Comparison of ENCODE assay signal across 15 mouse cellular contexts in genomic region chr9:48795095-48795494, GRCm38 (mm10). TPM values are rescaled to one million over a fixed set of nuclear protein-coding genes. Genes with fewer than 3 reads are reported as not detected.
A peak's percentile ranks its signal among the peaks of the same experiment; 100 is the strongest.
DNase-seq lines count a peak whose midpoint lies in the region; ATAC-seq and TF ChIP-seq lines count a peak whose summit lies in the region.
"Had no signal": no experiment of that assay in that cellular context is flagged by ENCODE, and none has a peak within 500 bp of the region (broad histone marks: within the 10 kb centered on the region; RNA-seq: fewer than 3 reads in every experiment).

No protein-coding gene starts in this region.

- H3K27ac ChIP-seq in hindbrain, embryonic 10.5 days: peak overlapping the region; percentile 71
- H3K27ac ChIP-seq in hindbrain, embryonic 12.5 days: no peak overlapping the region
- no peak overlapping the region for H3K27ac ChIP-seq in ES-E14 (ENCODE audit: insufficient read depth, low read depth, low read length, poor library complexity, severe bottlenecking)
- peak overlapping the region; percentile 66 for H3K27ac ChIP-seq in liver, postnatal 0 days (ENCODE audit: low read depth)
- H3K27ac ChIP-seq: hindbrain, embryonic 15.5 days; neural tube, embryonic 12.5 days; stomach, postnatal 0 days had no signal

- H3K4me2 ChIP-seq in hindbrain, embryonic 12.5 days (replicated peaks): no peak overlapping the region
- no peak overlapping the region for H3K4me2 ChIP-seq in liver, postnatal 0 days (ENCODE audit: low read depth, low read length)
- H3K4me2 ChIP-seq: hindbrain, embryonic 15.5 days; midbrain, embryonic 11.5 days; neural tube, embryonic 12.5 days had no signal

- H3K36me3 ChIP-seq in hindbrain, embryonic 10.5 days: peaks cover 5% of the 10 kb centered on the region; the same call in 1 of the 2 replicates
- H3K36me3 ChIP-seq in hindbrain, embryonic 12.5 days: no peaks in the 10 kb centered on the region
- no peaks in the 10 kb centered on the region for H3K36me3 ChIP-seq in ES-E14 (ENCODE audit: control insufficient read depth, insufficient read depth, low read length, poor library complexity, severe bottlenecking)
- H3K36me3 ChIP-seq in liver, postnatal 0 days (replicated peaks; ENCODE audit: insufficient read depth, low read length): no peaks in the 10 kb centered on the region
- H3K36me3 ChIP-seq: hindbrain, embryonic 15.5 days; neural tube, embryonic 12.5 days had no signal

- H3K9me3 ChIP-seq in hindbrain, embryonic 10.5 days: no peaks in the 10 kb centered on the region
- no peaks in the 10 kb centered on the region for H3K9me3 ChIP-seq in hindbrain, embryonic 12.5 days (replicated peaks)
- H3K9me3 ChIP-seq in ES-E14 (ENCODE audit: control insufficient read depth, insufficient read depth, low read depth, low read length): no peaks in the 10 kb centered on the region
- H3K9me3 ChIP-seq in liver, postnatal 0 days (ENCODE audit: low read length): no peaks in the 10 kb centered on the region
- H3K9me3 ChIP-seq: hindbrain, embryonic 15.5 days; neural tube, embryonic 12.5 days had no signal

- in situ Hi-C loops in ES-E14 (cut with MboI; ENCODE audit: low sequenced_read_pairs in 2 of 2, unreplicated experiment in 2 of 2): no loop called here

- ATAC-seq in hindbrain, embryonic 12.5 days (ENCODE audit: low FRiP score): no peak
- peak; percentile 16; the same call in 1 of the 2 replicates for ATAC-seq in liver, postnatal 0 days
- ATAC-seq: forebrain, embryonic 16.5 days had no signal

- peaks cover 54% of the 10 kb centered on the region for H3K4me1 ChIP-seq in hindbrain, embryonic 10.5 days (replicated peaks)
- peaks cover 19% of the 10 kb centered on the region for H3K4me1 ChIP-seq in hindbrain, embryonic 12.5 days
- no peaks in the 10 kb centered on the region for H3K4me1 ChIP-seq in ES-E14 (ENCODE audit: control insufficient read depth in 2 of 2, insufficient read depth in 2 of 2, low read length in 2 of 2, poor library complexity in 1 of 2)
- peaks cover 44% of the 10 kb centered on the region for H3K4me1 ChIP-seq in liver, postnatal 0 days (ENCODE audit: insufficient read depth)

- no peak for TF ChIP-seq EP300 in liver, postnatal 0 days (IDR thresholded peaks at IDR 0.05; ENCODE audit: low read depth)

- TF ChIP-seq CTCF in liver, postnatal 0 days (IDR thresholded peaks at IDR 0.05; ENCODE audit: low read depth): no peak

- no peak for DNase-seq in hindbrain, embryonic 10.5 days (ENCODE audit: low spot score)
- peak; percentile 2 for DNase-seq in ES-E14 (ENCODE audit: low read depth, low spot score)
- DNase-seq in embryo, embryonic 9.5 days (ENCODE audit: extremely low spot score): peak; percentile 22
- no peak for DNase-seq in liver, postnatal 0 days
- DNase-seq in cerebellum, postnatal 4 days (ENCODE audit: low spot score in 2 of 2): no peak
- no peak for DNase-seq in kidney, postnatal 14 days
- DNase-seq: kidney, postnatal 25 days; lung, adult 2 months; right cerebral cortex, postnatal 25 days had no signal

- H3K4me3 ChIP-seq in hindbrain, embryonic 10.5 days: no peak overlapping the region
- H3K4me3 ChIP-seq in hindbrain, embryonic 12.5 days: no peak overlapping the region
- H3K4me3 ChIP-seq in ES-E14 (ENCODE audit: insufficient read depth in 1 of 2, low read depth in 1 of 2, low read length in 2 of 2, poor library complexity in 1 of 2, severe bottlenecking in 1 of 2): no peak overlapping the region
- H3K4me3 ChIP-seq in liver, postnatal 0 days (ENCODE audit: low read depth, low read length): no peak overlapping the region
- H3K4me3 ChIP-seq: hindbrain, embryonic 15.5 days; neural tube, embryonic 12.5 days had no signal

- H3K9ac ChIP-seq in hindbrain, embryonic 12.5 days: no peak overlapping the region
- H3K9ac ChIP-seq in ES-E14 (ENCODE audit: insufficient read depth, low read depth, low read length, poor library complexity, severe bottlenecking): no peak overlapping the region
- no peak overlapping the region for H3K9ac ChIP-seq in liver, postnatal 0 days (replicated peaks)
- H3K9ac ChIP-seq: hindbrain, embryonic 15.5 days; neural tube, embryonic 12.5 days had no signal

- H3K27me3 ChIP-seq in hindbrain, embryonic 10.5 days (ENCODE audit: insufficient read depth, poor library complexity, severe bottlenecking): no peaks in the 10 kb centered on the region
- H3K27me3 ChIP-seq in hindbrain, embryonic 12.5 days: no peaks in the 10 kb centered on the region
- no peaks in the 10 kb centered on the region for H3K27me3 ChIP-seq in liver, postnatal 0 days (ENCODE audit: insufficient read depth, low read length)
- H3K27me3 ChIP-seq: hindbrain, embryonic 15.5 days; neural tube, embryonic 12.5 days had no signal

- 26% methylated on average over 8 of the region's 8 CpGs for WGBS in hindbrain, embryonic 10.5 days
- 22% methylated on average over 8 of the region's 8 CpGs for WGBS in hindbrain, embryonic 12.5 days
- 12% methylated on average over 8 of the region's 8 CpGs for WGBS in liver, postnatal 0 days (ENCODE audit: insufficient replicate concordance)

TF ChIP-seq in ES-E14, 5 proteins besides CTCF, POLR2A, EP300 and RAD21:
- TF ChIP-seq CHD2 (IDR thresholded peaks at IDR 0.05; ENCODE audit: low read depth, low read length): no peak
- no peak for TF ChIP-seq ZC3H11A (IDR thresholded peaks at IDR 0.05; ENCODE audit: borderline replicate concordance, low read depth, low read length)
- no peak for TF ChIP-seq ZNF384 (IDR thresholded peaks at IDR 0.05; ENCODE audit: low read depth, low read length)
- TF ChIP-seq HCFC1 (IDR thresholded peaks at IDR 0.05; ENCODE audit: borderline replicate concordance, insufficient read depth, low read length): no peak
- TF ChIP-seq MAFK (IDR thresholded peaks at IDR 0.05; ENCODE audit: insufficient read depth, low read depth, low read length): no peak

RNA-seq across cellular contexts. Expression of gene Zbtb16, which starts 40.9 kb away (rescaled TPM):
- 22.6 and 35.6 TPM in 2 replicates for polyA plus RNA-seq in hindbrain, embryonic 10.5 days (2016; fragmentation: Nextera tagmentation; extraction: Ambion mirVana)
- polyA plus RNA-seq in hindbrain, embryonic 12.5 days (2016; fragmentation: Nextera tagmentation; extraction: Ambion mirVana): 6.8 and 6.9 TPM in 2 replicates
- total RNA-seq in ES-E14 (2012; rRNA removed): 0.26 and 0.36 TPM in 2 replicates
- polyA plus RNA-seq in liver, postnatal 0 days (2015; fragmentation: Nextera tagmentation; extraction: Ambion mirVana): 2.2 and 2.5 TPM in 2 replicates

Comparison
In these comparisons a context has a peak if more than half of its experiments do, and no peak if none do; other contexts are left out.
1. H3K27ac ChIP-seq: peak in hindbrain, embryonic 10.5 days (single experiment) and liver, postnatal 0 days (single experiment); none in hindbrain, embryonic 12.5 days (single experiment) and ES-E14 (single experiment).
2. DNase-seq: peak in ES-E14 (single experiment) and embryo, embryonic 9.5 days (single experiment); none in hindbrain, embryonic 10.5 days (single experiment), liver, postnatal 0 days (single experiment), cerebellum, postnatal 4 days (0 of 2) and kidney, postnatal 14 days (single experiment).